Mouse (Mus musculus) spleen, adult 2 months (tissue): ENCODE measurements around the gene Lima1. TPM values are rescaled to one million over a fixed set of nuclear protein-coding genes. Genes with fewer than 3 reads are reported as not detected.

Source experiments
- DNase-seq, 2 experiments: peaks; one replicate each; pipeline versions ENCODE4 v3.0.0 to v3.0.0-alpha.2; 2012 to 2021; ENCODE audit warnings: low spot score in 2 of 2, low read depth in 1 of 2
- H3K27ac ChIP-seq: fragments of 200-500 bp; 2 replicates; pipeline ENCODE4 v1.5.1; 2012; ENCODE audit warnings: low read length, inconsistent platforms; ENCODE audit not compliant: insufficient read depth
- H3K27me3 ChIP-seq: fragments of 200-500 bp; 2 replicates; pipeline ENCODE4 v1.6.1; 2012; ENCODE audit warnings: mild to moderate bottlenecking, moderate library complexity, low read length, inconsistent platforms; ENCODE audit not compliant: control insufficient read depth, insufficient read depth
- H3K36me3 ChIP-seq: fragments of 200-500 bp; 2 replicates; pipeline ENCODE4 v1.6.1; 2012; ENCODE audit warnings: mild to moderate bottlenecking, low read length, inconsistent platforms; ENCODE audit not compliant: control insufficient read depth, insufficient read depth
- H3K4me1 ChIP-seq: fragments of 200-500 bp; 2 replicates; pipeline ENCODE4 v1.6.1; 2011; ENCODE audit warnings: inconsistent platforms; ENCODE audit not compliant: control insufficient read depth, insufficient read depth, insufficient read length
- H3K4me3 ChIP-seq: fragments of 200-500 bp; 2 replicates; pipeline ENCODE4 v1.5.1; 2011; ENCODE audit warnings: mild to moderate bottlenecking, inconsistent platforms; ENCODE audit not compliant: insufficient read depth, insufficient read length; ENCODE audit errors: extremely low read depth
- CTCF ChIP-seq: fragments of 200-500 bp; IDR thresholded peaks from 2 replicates; pipeline ENCODE4 v1.5.1; 2011; ENCODE audit warnings: mild to moderate bottlenecking, inconsistent platforms; ENCODE audit not compliant: insufficient read depth, insufficient read length, insufficient replicate concordance; ENCODE audit errors: extremely low read depth
- POLR2A ChIP-seq: fragments of 200-500 bp; IDR thresholded peaks from 2 replicates; pipeline ENCODE4 v1.6.1; 2011; ENCODE audit warnings: low read depth, low read length, inconsistent platforms
- WGBS: fragments of 180-500 bp; shearing (Covaris S2); methylation state at CpG from one replicate; pipeline ENCODE4 v1.1.7; 2018; 5-methylcytosine and 5-hydroxymethylcytosine counted together
- polyA plus RNA-seq: library from polyadenylated mRNA; depleted of rRNA; stranded (reverse); fragments of >200 nt; gene quantifications from 2 replicates; pipeline ENCODE4 v1.2.3, GENCODE M21; 2012

The Lima1 gene
- polyA plus RNA-seq, 1 experiment, result 7.7 TPM

- DNase-seq, result no peak
- TF ChIP-seq CTCF (no peak), POLR2A (no peak)
- Histone ChIP-seq H3K4me3 (no peak overlapping the region), H3K36me3 (no peaks in the 10 kb centered on the region), H3K27ac (no peak overlapping the region), H3K4me1 (no peaks in the 10 kb centered on the region), H3K27me3 (no peaks in the 10 kb centered on the region)
- WGBS, result 80% methylated on average over 11 of the region's 11 CpGs
These were observed 12.8 kb downstream of the Lima1 start for GRCm38 (mm10) chr15:99862473-99862872.

DNA sequence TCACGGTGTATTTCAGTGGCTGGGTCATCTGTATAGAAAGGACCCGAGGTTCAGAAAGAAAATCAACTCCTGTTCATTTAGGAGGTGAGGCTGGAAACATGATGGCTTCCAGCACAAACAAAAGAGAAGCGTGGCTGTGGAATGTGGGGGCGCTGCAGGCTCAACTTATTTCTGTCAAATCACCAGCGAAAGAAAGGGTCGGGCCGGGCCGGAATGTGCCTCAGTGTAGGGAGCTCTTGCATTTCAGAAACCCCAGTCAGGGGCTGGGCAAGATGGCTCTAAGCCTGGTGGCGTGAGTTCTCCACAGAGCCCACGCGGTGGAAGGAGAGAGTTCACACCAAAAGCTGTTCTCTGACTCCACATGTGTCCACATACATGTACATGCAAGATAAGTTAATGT, 13.3 kb downstream of the Lima1 start:
- TF ChIP-seq CTCF (no peak), POLR2A (no peak)
- Histone ChIP-seq H3K27me3 (no peaks in the 10 kb centered on the region), H3K36me3 (no peaks in the 10 kb centered on the region), H3K4me1 (no peaks in the 10 kb centered on the region), H3K4me3 (no peak overlapping the region), H3K27ac (no peak overlapping the region; the same call in 1 of the 2 replicates)
- 83% methylated on average over 11 of the region's 11 CpGs for WGBS
- no peak for DNase-seq

- no peaks in the 10 kb centered on the region for H3K4me1 ChIP-seq
- no peak for TF ChIP-seq CTCF
- TF ChIP-seq POLR2A, result no peak
- H3K4me3 ChIP-seq, result no peak overlapping the region
- DNase-seq, result no peak
- H3K27ac ChIP-seq, result no peak overlapping the region
- no peaks in the 10 kb centered on the region for H3K27me3 ChIP-seq
- 84% methylated on average over 6 of the region's 6 CpGs for WGBS
- no peaks in the 10 kb centered on the region for H3K36me3 ChIP-seq
These were observed 13.7 kb downstream of the Lima1 start for GRCm38 (mm10) chr15:99861536-99861935.

DNA sequence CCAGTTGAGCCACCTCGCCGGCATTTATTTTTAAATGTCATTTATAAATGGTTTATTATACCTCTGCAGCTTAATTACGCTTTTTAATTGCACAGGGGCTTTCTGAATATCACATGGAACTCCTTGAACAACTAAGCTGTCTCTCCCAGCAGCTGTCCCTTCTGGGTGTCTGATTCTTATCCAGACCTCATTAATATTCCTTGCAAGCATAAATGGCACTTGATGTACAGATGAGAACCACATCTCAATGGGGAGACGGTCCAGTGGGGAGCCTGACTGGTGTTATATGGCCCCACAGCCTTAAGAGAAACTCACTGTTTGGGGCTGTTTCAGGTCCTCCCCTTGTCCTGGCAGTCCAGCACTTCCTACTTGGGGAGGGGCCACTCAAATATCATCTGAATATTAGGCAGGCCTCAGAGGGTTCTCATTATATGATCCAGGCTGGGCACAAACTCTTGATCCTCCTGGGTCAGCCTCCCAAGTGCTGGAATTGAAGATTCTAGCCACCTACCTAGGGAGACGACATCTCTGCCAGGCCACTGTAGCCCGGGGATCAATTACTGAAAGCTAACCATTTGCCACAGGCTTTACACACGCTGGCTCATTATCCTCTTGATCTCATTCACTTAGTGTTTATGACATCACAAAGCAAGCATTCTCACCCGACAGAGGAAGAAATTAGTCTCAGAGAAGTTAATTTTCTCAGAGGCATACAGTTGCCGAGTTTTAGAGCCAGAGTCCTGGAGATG, 15.4 kb downstream of the Lima1 start:
- Histone ChIP-seq H3K36me3 (no peaks in the 10 kb centered on the region), H3K4me3 (no peak overlapping the region), H3K4me1 (no peaks in the 10 kb centered on the region), H3K27ac (no peak overlapping the region), H3K27me3 (no peaks in the 10 kb centered on the region)
- 87% methylated on average over 9 of the region's 9 CpGs for WGBS
- TF ChIP-seq CTCF (no peak), POLR2A (no peak)
- DNase-seq, result no peak

GRCm38 (mm10) chr15:99857479-99857878, 17.8 kb downstream of the Lima1 start:
- H3K36me3 ChIP-seq, result no peaks in the 10 kb centered on the region
- H3K27me3 ChIP-seq, result no peaks in the 10 kb centered on the region
- WGBS, result 70% methylated on average over 8 of the region's 8 CpGs
- no peak overlapping the region for H3K27ac ChIP-seq
- DNase-seq, result no peak
- no peak overlapping the region for H3K4me3 ChIP-seq
- TF ChIP-seq POLR2A (no peak), CTCF (no peak)
- no peaks in the 10 kb centered on the region for H3K4me1 ChIP-seq

DNA sequence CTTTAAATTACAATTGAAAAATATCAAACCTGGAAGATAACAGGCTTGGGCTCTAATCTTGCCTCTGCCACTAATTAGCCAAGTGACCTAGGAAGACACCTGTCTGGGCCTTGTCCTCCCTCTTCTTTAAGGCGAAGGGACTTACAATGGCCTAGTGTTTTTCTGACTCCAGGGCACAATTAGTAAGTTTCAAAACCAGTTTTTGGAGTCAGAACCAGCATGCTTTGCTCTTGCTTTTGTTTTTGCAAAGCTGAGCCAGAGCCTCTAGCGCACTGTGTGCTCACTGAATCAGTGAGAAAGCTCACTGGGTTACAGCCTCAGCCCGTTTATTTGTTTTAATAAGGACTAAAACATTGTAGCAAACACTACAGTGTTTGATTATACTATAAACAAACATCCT, 20.1 kb downstream of the Lima1 start:
- WGBS, result 91% methylated on average over 3 of the region's 3 CpGs
- Histone ChIP-seq H3K36me3 (no peaks in the 10 kb centered on the region), H3K4me3 (no peak overlapping the region), H3K27ac (no peak overlapping the region), H3K27me3 (no peaks in the 10 kb centered on the region), H3K4me1 (no peaks in the 10 kb centered on the region)
- DNase-seq, result no peak
- TF ChIP-seq POLR2A, result no peak
- TF ChIP-seq CTCF, result no peak

DNA sequence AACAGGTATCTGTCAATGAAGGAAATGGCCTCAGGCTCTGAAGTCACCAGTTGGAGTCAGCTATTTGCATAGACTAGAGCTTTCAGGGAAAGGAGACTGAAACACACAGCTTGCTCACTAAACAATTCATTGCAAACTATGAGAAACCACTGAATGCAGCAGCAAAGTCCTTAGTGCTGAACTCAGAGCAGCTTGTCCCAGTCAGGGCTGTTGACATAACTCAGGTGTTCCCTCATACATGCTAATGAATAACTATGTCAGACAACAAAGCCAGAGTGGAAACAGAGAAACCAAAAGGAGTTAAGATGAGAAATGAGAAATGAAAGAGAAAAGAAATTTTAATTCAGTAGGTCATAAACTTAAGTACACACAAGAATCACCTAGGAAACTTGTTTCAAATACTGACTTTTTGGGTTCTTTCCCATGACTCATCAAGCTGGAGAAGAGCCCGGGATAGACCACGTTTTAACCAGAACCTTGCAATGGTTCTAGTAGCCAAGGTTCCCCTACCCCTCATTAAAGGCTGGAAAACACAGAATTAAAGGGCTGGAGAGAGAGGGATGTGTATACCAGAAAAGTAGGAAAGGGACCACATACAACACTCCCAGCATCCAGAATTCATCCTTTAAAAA, 22.5 kb downstream of the Lima1 start:
- DNase-seq, result no peak
- 85% methylated on average over 2 of the region's 2 CpGs for WGBS
- H3K36me3 ChIP-seq, result no peaks in the 10 kb centered on the region
- H3K4me1 ChIP-seq, result no peaks in the 10 kb centered on the region
- H3K4me3 ChIP-seq, result no peak overlapping the region
- no peaks in the 10 kb centered on the region for H3K27me3 ChIP-seq
- no peak overlapping the region for H3K27ac ChIP-seq
- TF ChIP-seq POLR2A (no peak), CTCF (no peak)
